Mouse (Mus musculus) layer of hippocampus, adult 9-10 months (tissue): ENCODE data around the gene Hbq1a.
"Not testable (repeated sequence)": the region's sequence is repeated elsewhere in the genome, so short reads cannot be mapped to it uniquely, and the experiment has no call there.

Experiments used
- DNase-seq: peaks from one replicate; pipeline ENCODE4 v3.0.0; 2022; ENCODE audit warnings: low spot score

Gene Hbq1a

GRCm38 (mm10) chr11:32299865-32300264, at the start of gene Hbq1a:
Gene Hbq1a, plus strand, starts transcription at chr11:32300069.
- DNase-seq: peak; percentile 49

DNA sequence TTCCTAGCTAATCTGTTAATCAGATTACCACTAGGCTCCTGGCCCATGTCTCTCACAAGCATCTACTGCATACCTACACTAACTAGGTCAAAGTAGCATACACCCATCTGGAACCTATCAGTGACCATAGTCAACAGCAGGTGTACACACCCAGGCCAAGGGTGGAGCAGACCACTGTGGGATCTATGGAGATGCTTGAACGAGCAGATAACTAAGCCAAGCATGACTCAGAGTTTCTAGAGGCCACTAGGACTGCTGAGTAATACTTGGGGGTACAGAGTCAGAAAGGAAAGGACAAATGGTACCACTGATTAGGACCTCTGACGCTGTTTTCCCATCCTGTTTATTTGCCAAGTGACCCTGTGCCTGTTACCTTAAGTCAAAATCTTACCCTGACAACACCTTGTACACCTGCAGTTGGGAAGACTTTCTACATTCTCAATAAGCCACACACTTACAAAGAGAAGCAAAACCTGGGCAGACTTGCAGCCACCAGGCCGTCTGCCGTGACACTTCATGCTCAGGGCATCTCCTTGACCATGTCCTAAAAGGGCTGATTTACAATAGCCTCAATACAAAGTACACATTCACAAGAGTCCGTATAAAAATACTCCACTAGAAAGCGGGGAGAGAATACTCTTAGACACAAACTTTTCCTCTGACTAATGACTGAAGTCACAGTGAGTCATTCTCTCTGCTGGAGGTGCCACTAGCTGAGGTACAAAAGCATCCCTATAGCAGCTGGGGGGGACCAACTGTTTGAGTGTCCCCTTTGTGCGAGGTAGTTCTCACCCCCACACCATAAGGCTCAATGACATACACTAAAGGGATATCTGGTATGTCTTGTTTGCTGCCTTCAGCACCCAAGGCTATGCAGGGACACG, 48.7 kb upstream of the Hbq1a start:
- DNase-seq: no peak

GRCm38 (mm10) chr11:32253121-32253520, 46.7 kb upstream of the Hbq1a start:
- DNase-seq: no peak

DNA sequence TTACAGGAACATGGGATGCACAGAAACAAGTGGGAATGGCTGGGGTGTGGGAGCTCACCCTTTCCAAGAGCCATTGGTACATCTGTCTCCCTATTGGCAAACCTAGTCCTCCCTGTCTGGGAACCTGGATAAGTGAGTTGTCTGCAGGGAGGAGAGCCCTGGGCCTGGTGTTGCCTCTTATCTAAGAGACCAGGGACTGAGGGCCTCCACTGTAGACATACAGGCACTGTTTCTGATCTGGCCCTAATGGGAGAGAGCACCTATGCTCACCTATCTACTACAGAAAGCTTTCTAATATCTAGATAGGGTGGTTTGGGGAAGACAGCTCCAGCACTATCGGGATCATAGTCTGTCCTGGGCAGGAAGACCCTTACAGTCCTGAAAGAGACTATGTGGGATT, 43.7 kb upstream of the Hbq1a start:
- no peak for DNase-seq

- DNase-seq: no peak
Measured at GRCm38 (mm10) chr11:32256566-32256965, 43.3 kb upstream of the Hbq1a start.

- DNase-seq: no peak
Measured at GRCm38 (mm10) chr11:32262674-32263415, 37.0 kb upstream of the Hbq1a start.

- no peak for DNase-seq
Measured at GRCm38 (mm10) chr11:32265117-32265738, 34.6 kb upstream of the Hbq1a start.

GRCm38 (mm10) chr11:32266194-32266593, 33.7 kb upstream of the Hbq1a start:
- DNase-seq: no peak

DNA sequence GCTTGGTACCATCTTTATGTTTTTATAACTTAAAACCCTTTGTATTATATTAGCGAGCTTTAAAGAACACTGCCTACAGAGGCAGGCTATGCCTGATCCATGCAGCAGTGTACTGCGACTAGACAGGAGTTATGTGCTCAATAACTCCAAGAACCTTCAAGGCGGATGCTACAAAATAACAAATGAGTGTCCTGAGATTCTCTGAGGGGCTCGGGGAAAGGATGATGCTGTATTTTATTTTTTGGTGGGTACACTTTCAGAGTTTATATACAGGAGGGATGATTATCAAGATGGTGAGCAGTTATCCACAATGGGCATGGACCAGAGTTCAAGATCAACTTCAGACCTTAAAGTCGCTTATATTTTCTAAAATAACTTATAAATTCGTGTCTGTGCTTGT, 33.1 kb upstream of the Hbq1a start:
- no peak for DNase-seq

DNA sequence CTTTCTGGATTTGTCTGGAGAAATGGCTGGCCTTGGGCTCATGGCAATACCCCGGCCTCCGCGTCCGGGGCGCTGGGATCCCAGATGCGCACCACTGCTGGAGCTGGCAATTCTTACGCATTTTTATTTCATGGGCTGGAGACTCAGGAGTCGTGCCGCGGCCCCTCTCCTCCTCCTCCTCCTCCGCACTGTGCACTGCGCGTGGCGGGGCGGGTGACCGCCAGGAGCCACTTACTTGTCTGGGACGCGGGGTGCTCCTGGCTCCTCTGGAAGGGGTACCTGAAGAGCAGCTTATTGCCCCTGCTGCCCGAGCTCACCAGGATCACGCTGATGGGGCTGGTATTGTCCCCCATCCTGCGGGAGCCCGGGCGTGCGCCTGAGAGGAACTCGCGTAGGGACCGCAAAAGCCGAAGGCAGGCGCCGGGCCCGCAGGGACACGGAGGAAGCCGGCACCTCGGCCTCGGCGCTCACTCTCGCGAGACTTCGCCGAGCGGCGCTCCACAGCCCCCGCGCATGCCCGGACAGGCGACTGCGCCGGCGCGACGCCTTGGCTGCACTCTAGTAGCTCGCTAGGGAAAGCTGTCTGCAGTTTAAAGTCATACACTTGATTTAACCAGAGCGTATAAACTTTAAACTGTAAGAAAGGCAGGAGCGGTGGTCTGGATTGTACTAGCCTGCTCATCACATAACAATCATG, 32.5 kb upstream of the Hbq1a start, which contains the start of gene Nprl3:
Nprl3 (minus strand) TSS at position 520 of the 697 bp plus-strand sequence.
- DNase-seq: peak; percentile 86

GRCm38 (mm10) chr11:32267964-32268363, 31.9 kb upstream of the Hbq1a start:
- DNase-seq: no peak

DNA sequence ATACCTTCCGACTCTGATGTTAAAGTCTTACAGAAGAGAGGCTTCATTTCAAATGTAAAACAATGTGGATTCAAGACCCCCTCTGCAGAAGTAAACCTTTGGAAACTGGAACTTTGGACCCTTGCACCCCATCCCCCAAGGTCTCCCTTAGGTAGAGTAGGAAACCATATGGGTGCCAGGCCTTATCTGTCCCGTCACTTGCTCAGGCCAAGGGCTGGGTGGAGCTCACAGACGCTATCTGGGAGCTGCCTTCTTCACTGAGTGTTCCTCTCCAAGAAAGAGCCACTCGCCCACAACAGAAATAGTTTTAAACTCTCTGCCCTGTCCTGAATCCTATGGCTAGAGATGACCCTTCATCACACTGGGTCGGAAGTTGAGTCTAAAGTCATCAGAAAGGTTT, 30.9 kb upstream of the Hbq1a start:
- no peak for DNase-seq

GRCm38 (mm10) chr11:32271178-32271577, 28.7 kb upstream of the Hbq1a start:
- no peak for DNase-seq

GRCm38 (mm10) chr11:32276347-32276746, 23.5 kb upstream of the Hbq1a start, which contains the start of gene Hba-x:
Gene Hba-x, plus strand, starts transcription at chr11:32276400.
- DNase-seq: no peak

DNA sequence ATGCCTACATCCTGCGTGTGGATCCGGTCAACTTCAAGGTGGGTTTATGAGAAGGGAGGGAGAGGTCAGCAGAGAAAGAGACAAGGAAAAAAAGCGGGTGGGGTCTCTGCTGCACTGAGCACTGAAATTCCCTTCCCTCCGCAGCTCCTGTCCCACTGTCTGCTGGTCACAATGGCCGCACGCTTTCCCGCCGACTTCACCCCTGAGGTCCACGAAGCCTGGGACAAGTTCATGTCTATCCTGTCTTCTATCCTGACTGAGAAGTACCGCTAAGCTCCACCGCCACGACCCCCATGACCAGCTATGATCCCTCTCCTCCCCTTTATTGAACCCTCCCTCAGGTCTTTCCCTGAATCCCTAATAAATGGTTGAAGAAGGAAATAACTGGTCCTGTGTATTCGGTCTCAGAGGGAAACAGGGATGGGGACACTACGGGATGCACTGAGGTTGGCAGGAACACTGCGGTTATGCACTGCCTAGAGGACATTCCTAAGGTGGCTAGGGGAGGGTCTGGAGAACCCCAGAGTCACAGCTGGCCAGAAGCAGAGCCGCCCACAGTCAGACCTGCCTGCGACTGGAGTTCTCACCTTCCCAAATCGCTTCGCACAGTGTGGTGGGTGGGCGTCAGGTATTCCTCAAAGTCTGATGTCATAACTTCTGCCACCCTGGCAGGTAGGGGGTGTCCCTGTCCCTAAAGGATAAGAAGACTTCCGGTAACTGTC, 22.0 kb upstream of the Hbq1a start:
- DNase-seq: no peak

DNA sequence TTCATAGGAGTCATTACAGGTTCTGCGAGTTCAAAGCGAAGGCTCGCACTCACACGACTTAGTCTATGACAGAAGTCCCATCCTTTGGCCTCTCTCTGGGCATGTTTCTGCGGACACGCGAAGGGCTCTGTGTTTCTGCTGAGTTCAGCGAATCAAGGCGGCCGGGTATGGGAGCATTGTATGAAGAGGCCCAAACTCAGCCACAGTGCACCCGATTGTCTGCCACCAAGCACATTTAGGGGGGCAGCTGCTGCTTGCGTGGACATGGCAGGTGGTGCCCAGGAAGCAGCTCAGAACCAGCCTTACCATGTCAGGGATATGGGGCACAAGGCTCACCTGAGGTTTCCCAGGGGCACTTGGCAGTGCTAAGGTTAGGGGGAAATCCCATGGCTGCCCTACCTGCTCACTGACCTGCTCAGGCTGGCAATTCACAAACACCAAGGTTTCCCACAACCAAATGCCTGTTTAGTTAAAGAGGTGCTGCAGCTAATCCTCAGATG, 21.4 kb upstream of the Hbq1a start:
- DNase-seq: no peak

DNA sequence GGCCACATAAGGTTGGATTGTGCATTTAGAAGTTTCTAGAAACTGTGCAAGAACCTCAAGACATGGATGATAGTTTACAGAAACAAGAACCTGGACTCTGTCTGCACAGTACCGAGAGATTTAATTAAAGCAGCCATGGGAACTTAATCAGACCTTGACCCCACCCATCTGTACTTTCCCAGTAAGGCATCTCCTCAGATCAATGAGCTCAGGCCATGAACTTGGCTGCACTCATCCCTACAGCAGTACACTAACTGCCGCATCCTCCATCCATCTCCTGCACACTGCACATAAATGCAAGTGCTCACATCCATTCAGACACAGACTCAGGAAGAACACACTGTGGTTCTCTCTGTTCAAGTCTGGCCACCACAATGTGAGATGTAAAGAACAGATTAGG, 19.2 kb upstream of the Hbq1a start:
- no peak for DNase-seq

GRCm38 (mm10) chr11:32281416-32282144, 18.3 kb upstream of the Hbq1a start:
- DNase-seq: no peak

GRCm38 (mm10) chr11:32283091-32283777, 16.6 kb upstream of the Hbq1a start, which contains the start of gene Hba-a1:
Gene Hba-a1, plus strand, starts transcription at chr11:32283511.
- DNase-seq: not testable (repeated sequence)

DNA sequence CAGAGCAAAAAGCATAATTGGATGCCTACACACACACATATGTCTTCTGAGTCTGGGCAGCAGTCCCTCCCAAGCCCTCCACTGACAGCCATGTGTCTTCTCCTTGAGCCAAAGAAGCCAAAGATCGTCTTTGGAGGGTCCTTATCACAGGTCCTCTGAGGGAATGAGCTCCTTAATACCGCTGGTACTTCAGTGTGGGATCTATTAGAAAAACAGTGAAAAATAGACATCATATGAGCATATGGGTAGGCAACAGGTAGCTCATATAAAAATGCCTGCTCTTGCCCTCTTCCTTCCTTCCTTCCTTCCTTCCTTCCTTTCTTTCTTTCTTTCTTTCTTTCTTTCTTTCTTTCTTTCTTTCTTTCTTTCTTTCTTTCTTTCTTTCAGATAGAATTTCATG, 15.3 kb upstream of the Hbq1a start:
- DNase-seq: not testable (repeated sequence)
